ENCODE assay signal across 8 mouse cellular contexts in genomic region chr17:66100566-66101379, GRCm38 (mm10). TPM values are rescaled to one million over a fixed set of nuclear protein-coding genes. Genes with fewer than 3 reads are reported as not detected.
DNase-seq lines count a peak whose midpoint lies in the region; ATAC-seq lines count a peak whose summit lies in the region.

No protein-coding gene starts in this region.

- peak overlapping the region; percentile 61 for H3K4me3 ChIP-seq in forebrain, embryonic 15.5 days
- peak overlapping the region; percentile 92 for H3K4me3 ChIP-seq in limb, embryonic 11.5 days (ENCODE audit: low read depth, low read length)

- H3K4me2 ChIP-seq in forebrain, embryonic 15.5 days (replicated peaks) = peak overlapping the region; percentile 89
- peak overlapping the region; percentile 87 for H3K4me2 ChIP-seq in limb, embryonic 11.5 days (ENCODE audit: low read depth, severe bottlenecking)

- peak; percentile 36 for DNase-seq in kidney, adult 11 months
- DNase-seq in kidney, postnatal 10 days = no peak
- DNase-seq in ZHBTc4 (ENCODE audit: low read depth, low spot score) = peak; percentile 34
- DNase-seq in limb, embryonic 11.5 days (ENCODE audit: low spot score) = no peak
- peak; percentile 34 for DNase-seq in neural tube, embryonic 10.5 days (ENCODE audit: extremely low spot score, low spot score)
- DNase-seq in left cerebral cortex, adult 8-10 months (ENCODE audit: low spot score in 2 of 2) = no peak
- DNase-seq in natural killer cell, adult 2 months (ENCODE audit: low spot score in 2 of 2) = no peak

- H3K36me3 ChIP-seq in forebrain, embryonic 15.5 days = no peaks in the 10 kb centered on the region
- H3K36me3 ChIP-seq in limb, embryonic 11.5 days (ENCODE audit: control insufficient read depth, insufficient read depth, low read length) = no peaks in the 10 kb centered on the region

- H3K27me3 ChIP-seq in forebrain, embryonic 15.5 days = no peaks in the 10 kb centered on the region
- H3K27me3 ChIP-seq in limb, embryonic 11.5 days (ENCODE audit: control insufficient read depth, insufficient read depth, low read length) = no peaks in the 10 kb centered on the region

- ATAC-seq in forebrain, embryonic 15.5 days (replicated peaks) = no peak; the same call in 1 of the 2 replicates
- ATAC-seq in limb, embryonic 11.5 days (ENCODE audit: insufficient number of reproducible peaks, low FRiP score, low TSS enrichment, low read depth) = 0 out of 2 replicates have a peak, but pooled peaks have one; percentile 6

- peak overlapping the region; percentile 81 for H3K9ac ChIP-seq in forebrain, embryonic 15.5 days (replicated peaks)
- H3K9ac ChIP-seq in limb, embryonic 11.5 days (ENCODE audit: low read length) = peak overlapping the region; percentile 95

- H3K9me3 ChIP-seq in forebrain, embryonic 15.5 days = no peaks in the 10 kb centered on the region
- H3K9me3 ChIP-seq in limb, embryonic 11.5 days (ENCODE audit: control insufficient read depth, low read length) = no peaks in the 10 kb centered on the region; the same call in 1 of the 2 replicates

- H3K4me1 ChIP-seq in forebrain, embryonic 15.5 days = peaks cover 25% of the 10 kb centered on the region
- peaks cover 6% of the 10 kb centered on the region for H3K4me1 ChIP-seq in limb, embryonic 11.5 days (ENCODE audit: control insufficient read depth, insufficient read depth, low read length)

- peak overlapping the region; percentile 97 for H3K27ac ChIP-seq in forebrain, embryonic 15.5 days (replicated peaks)
- peak overlapping the region; percentile 82 for H3K27ac ChIP-seq in limb, embryonic 11.5 days (replicated peaks; ENCODE audit: low read depth, low read length)

- 1% methylated on average over 41 of the region's 41 CpGs for WGBS in forebrain, embryonic 15.5 days
- 1% methylated on average over 41 of the region's 41 CpGs for WGBS in limb, embryonic 11.5 days

RNA-seq across cellular contexts. Expression of gene Ndufv2, which starts 0.6 kb away (rescaled TPM):
- 322 and 326 TPM in 2 replicates for polyA plus RNA-seq in forebrain, embryonic 15.5 days (2015; fragmentation: Nextera tagmentation; extraction: Ambion mirVana)
- 320 TPM in 2 replicates for polyA plus RNA-seq in limb, embryonic 11.5 days (2014; fragmentation: Nextera tagmentation; extraction: Ambion mirVana)
- 100 to 1,000 TPM; 244 to 261 (median 255) TPM for total RNA-seq in left cerebral cortex, adult 8-10 months (2022)

RNA-seq across cellular contexts. Expression of gene Washc1, which starts 10.6 kb away (rescaled TPM):
- 43.6 and 48.5 TPM in 2 replicates for polyA plus RNA-seq in forebrain, embryonic 15.5 days (2015; fragmentation: Nextera tagmentation; extraction: Ambion mirVana)
- 34.4 and 36.9 TPM in 2 replicates for polyA plus RNA-seq in limb, embryonic 11.5 days (2014; fragmentation: Nextera tagmentation; extraction: Ambion mirVana)
- total RNA-seq in left cerebral cortex, adult 8-10 months (2022) = 10 to 100 TPM; 44.3 to 52.5 (median 48.1) TPM

RNA-seq across cellular contexts. Expression of gene Ddx11, which starts 22.5 kb away (rescaled TPM):
- 9.2 and 11.7 TPM in 2 replicates for polyA plus RNA-seq in forebrain, embryonic 15.5 days (2015; fragmentation: Nextera tagmentation; extraction: Ambion mirVana)
- 28.0 and 32.5 TPM in 2 replicates for polyA plus RNA-seq in limb, embryonic 11.5 days (2014; fragmentation: Nextera tagmentation; extraction: Ambion mirVana)
- 1 to 10 TPM in 3 of 4 experiments, under 1 TPM in 1; 0.89 to 2.5 (median 1.2) TPM for total RNA-seq in left cerebral cortex, adult 8-10 months (2022)

RNA-seq across cellular contexts. Expression of gene Ankrd12, which starts 23.9 kb away (rescaled TPM):
- polyA plus RNA-seq in forebrain, embryonic 15.5 days (2015; fragmentation: Nextera tagmentation; extraction: Ambion mirVana) = 125 and 135 TPM in 2 replicates
- 21.5 and 24.5 TPM in 2 replicates for polyA plus RNA-seq in limb, embryonic 11.5 days (2014; fragmentation: Nextera tagmentation; extraction: Ambion mirVana)
- 100 to 1,000 TPM; 316 to 350 (median 333) TPM for total RNA-seq in left cerebral cortex, adult 8-10 months (2022)

Comparison
In these comparisons a context has a peak if more than half of its experiments do, and no peak if none do; other contexts are left out.
1. DNase-seq: peak in kidney, adult 11 months (single experiment), ZHBTc4 (single experiment) and neural tube, embryonic 10.5 days (single experiment); none in kidney, postnatal 10 days (single experiment), limb, embryonic 11.5 days (single experiment), left cerebral cortex, adult 8-10 months (0 of 2) and natural killer cell, adult 2 months (0 of 2).